Mouse (Mus musculus): Measurements from ENCODE around the gene Fscn2.
"Not testable (repeated sequence)": the region's sequence is repeated elsewhere in the genome, so short reads cannot be mapped to it uniquely, and the experiment has no call there.

The Fscn2 gene

DNA sequence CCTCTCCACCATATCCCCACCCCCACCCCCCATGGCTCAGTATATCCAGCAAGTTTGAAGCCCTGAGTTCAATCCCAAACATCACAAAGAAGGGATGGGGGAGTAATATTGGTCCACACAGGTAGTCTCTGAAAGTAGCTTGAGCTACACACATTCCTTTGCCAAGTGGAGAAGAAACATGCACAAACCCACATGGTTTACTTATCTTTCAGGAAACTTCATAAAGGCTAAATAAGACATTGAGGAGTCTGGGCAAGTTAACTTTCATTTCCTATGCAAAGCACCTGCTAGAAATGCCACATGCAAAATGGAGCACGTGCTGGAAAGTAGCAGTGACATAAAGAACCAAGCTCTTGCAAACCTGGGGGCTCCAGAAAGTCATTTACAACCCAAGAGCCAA lies 45.1 kb downstream of the Fscn2 start:
- DNase-seq: no peak

DNA sequence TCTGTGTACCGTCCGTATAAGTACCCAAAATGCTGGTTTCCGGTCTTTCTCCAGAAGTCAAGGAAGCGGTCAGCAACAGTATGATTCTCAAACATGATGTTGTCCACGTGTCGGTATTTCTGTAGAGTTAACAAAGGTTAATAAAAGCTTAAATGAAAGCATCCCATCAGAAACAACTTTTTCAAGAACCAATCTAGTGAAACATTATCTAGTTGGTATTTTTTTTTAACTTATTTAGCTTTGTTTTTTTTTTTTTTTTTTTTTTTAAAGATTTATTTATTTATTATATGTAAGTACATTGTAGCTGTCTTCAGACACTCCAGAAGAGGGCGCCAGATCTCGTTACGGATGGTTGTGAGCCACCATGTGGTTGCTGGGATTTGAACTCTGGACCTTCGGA lies 52.3 kb downstream of the Fscn2 start:
- DNase-seq: not testable (repeated sequence)
